Comparison of ENCODE assay signal across 27 mouse cellular contexts in genomic region chr11:56343083-56343482, GRCm38 (mm10).
"Had no signal": no experiment of that assay in that cellular context is flagged by ENCODE, and none has a peak within 500 bp of the region (broad histone marks: within the 10 kb centered on the region; RNA-seq: fewer than 3 reads in every experiment).

No protein-coding gene starts in this region.

- ATAC-seq: hindbrain, postnatal 0 days; intestine, embryonic 16.5 days; liver, embryonic 12.5 days had no signal

- DNase-seq: gastrocnemius, adult 2 months; gastrocnemius, postnatal 10 days; gastrocnemius, postnatal 25 days; heart, adult 18-20 months; heart, postnatal 10 days; heart, postnatal 4 days; kidney, adult 11 months; kidney, adult 2 months; kidney, adult 9 months; kidney, postnatal 14 days; kidney, postnatal 36 days; layer of hippocampus, adult 9-11 months; layer of hippocampus, postnatal 36 days; left cerebral cortex, postnatal 4 days had no signal

- H3K4me2 ChIP-seq: heart, embryonic 12.5 days; hindbrain, embryonic 12.5 days; hindbrain, embryonic 15.5 days; kidney, embryonic 15.5 days; limb, embryonic 13.5 days; limb, embryonic 15.5 days; liver, embryonic 12.5 days had no signal

- H3K27me3 ChIP-seq: heart, embryonic 12.5 days; hindbrain, embryonic 12.5 days; hindbrain, embryonic 15.5 days; kidney, embryonic 15.5 days; limb, embryonic 13.5 days; limb, embryonic 15.5 days; liver, embryonic 12.5 days had no signal

- H3K4me3 ChIP-seq: gastrocnemius, adult 2 months; heart, embryonic 10.5 days; heart, embryonic 12.5 days; hindbrain, embryonic 10.5 days; hindbrain, embryonic 12.5 days; hindbrain, embryonic 15.5 days; kidney, embryonic 15.5 days; limb, embryonic 13.5 days; limb, embryonic 15.5 days; liver, embryonic 12.5 days had no signal

- H3K27ac ChIP-seq: gastrocnemius, adult 2 months; heart, embryonic 10.5 days; hindbrain, embryonic 10.5 days; hindbrain, embryonic 12.5 days; hindbrain, embryonic 15.5 days; hindbrain, postnatal 0 days; kidney, embryonic 15.5 days; kidney, postnatal 0 days; limb, embryonic 13.5 days; limb, embryonic 15.5 days; liver, embryonic 12.5 days; liver, embryonic 14.5 days had no signal

- H3K36me3 ChIP-seq: heart, embryonic 10.5 days; heart, embryonic 12.5 days; hindbrain, embryonic 10.5 days; hindbrain, embryonic 12.5 days; hindbrain, embryonic 15.5 days; kidney, embryonic 15.5 days; limb, embryonic 13.5 days; limb, embryonic 15.5 days; liver, embryonic 12.5 days had no signal

- H3K9me3 ChIP-seq: heart, embryonic 10.5 days; heart, embryonic 12.5 days; hindbrain, embryonic 10.5 days; hindbrain, embryonic 12.5 days; hindbrain, embryonic 15.5 days; kidney, embryonic 15.5 days; limb, embryonic 13.5 days; limb, embryonic 15.5 days; liver, embryonic 12.5 days had no signal

- H3K4me1 ChIP-seq: heart, embryonic 10.5 days; heart, embryonic 12.5 days; hindbrain, embryonic 10.5 days; hindbrain, embryonic 12.5 days; hindbrain, embryonic 15.5 days; kidney, embryonic 15.5 days; limb, embryonic 13.5 days; limb, embryonic 15.5 days; liver, embryonic 12.5 days had no signal

- H3K9ac ChIP-seq: heart, embryonic 12.5 days; hindbrain, embryonic 12.5 days; hindbrain, embryonic 15.5 days; kidney, embryonic 15.5 days; limb, embryonic 13.5 days; limb, embryonic 15.5 days; liver, embryonic 12.5 days; liver, embryonic 14.5 days had no signal
